Mouse (Mus musculus): Measurements from ENCODE around the gene Slc33a1. TPM values are rescaled to one million over a fixed set of nuclear protein-coding genes. Genes with fewer than 3 reads are reported as not detected.

Slc33a1 gene
- polyA plus RNA-seq, 1 experiment from 2014 or later: 13.2 TPM

DNA sequence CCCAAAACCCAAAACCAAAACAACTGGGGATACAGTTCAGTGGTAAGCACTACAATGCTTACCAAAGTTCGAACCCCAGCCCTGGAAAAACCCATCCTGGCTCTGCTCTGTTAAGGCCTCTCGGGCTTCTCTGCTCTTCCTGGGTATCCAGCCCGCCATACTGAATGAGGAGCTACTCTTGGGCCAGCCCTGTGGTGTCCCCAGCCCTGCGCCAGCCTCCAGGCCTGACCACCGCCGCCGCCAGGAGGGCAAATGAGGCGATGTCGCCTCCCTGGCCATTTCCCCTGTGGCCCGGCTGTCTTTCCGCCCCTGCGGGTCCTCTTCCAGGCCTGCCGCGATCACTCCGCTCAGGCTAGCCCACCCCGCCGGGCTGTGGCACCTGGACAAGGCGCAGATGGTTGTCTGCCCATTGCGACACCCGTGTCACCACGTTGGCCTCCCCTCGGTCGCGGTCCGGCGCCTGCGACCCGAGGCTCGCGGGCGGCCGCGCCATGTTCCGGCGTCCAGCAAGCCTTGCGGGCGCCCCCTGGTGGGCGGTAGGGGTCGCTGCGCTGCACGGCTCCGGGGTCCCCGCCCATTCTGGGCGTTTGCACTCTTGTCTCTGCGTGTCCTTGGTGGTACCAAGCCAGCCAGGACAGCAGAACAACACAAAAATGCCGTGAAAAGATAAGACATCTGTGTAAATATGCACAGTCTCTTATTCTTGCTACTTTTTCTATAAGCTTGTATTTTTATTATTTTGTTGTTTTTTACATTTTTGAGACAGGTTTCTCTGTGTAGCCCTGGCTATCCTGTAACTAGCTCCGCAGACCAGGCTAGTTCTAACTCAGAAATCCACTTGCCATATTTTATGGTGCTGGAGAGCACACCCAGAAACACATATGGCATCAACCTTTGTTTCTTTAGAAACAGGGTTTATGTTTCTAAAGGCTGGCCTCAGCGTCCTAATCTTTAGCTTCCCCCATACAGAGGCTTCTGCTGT, 35.4 kb downstream of the Slc33a1 start, which contains the start of gene E130311K13Rik:
Gene E130311K13Rik, minus strand, starts transcription at position 595 of the 982 bp plus-strand sequence.
- H3K4me1 ChIP-seq: peaks cover 10% of the 10 kb centered on the region
- H3K27ac ChIP-seq: peak within 1 kb of the TSS; percentile 95
- H3K9me3 ChIP-seq: no peaks in the 10 kb centered on the region
- peak within 1 kb of the TSS; percentile 61 for H3K4me3 ChIP-seq
- peak; percentile 86 for DNase-seq (ENCODE audit: extremely low spot score, low spot score)
- no peaks in the 10 kb centered on the region for H3K36me3 ChIP-seq (replicated peaks)
- WGBS: 5% methylated on average over 48 of the region's 48 CpGs
- no peaks in the 10 kb centered on the region for H3K27me3 ChIP-seq (ENCODE audit: poor library complexity, severe bottlenecking)

DNA sequence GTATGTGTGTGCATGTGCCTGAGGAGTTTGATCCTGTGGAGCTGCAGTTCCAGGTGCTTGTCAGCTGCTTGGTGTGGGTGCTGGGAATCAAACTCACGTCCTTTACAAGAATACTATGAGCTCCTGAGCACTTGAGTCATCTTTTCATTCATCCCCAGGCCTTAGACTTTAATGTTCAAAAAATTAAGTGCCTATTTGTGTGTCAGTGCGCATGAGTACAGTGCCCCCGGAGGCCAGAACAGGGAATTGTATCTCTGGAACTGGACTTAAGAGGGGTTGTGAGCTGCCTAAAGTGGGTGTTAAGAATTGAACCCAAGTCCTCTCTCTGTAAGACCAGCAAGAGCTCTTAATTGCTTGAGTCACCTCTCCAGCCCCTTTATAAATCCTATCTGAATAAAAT, 44.9 kb downstream of the Slc33a1 start:
- H3K27me3 ChIP-seq (ENCODE audit: poor library complexity, severe bottlenecking): no peaks in the 10 kb centered on the region
- H3K9me3 ChIP-seq: no peaks in the 10 kb centered on the region
- H3K4me3 ChIP-seq: no peak overlapping the region
- H3K36me3 ChIP-seq (replicated peaks): no peaks in the 10 kb centered on the region; the same call in 1 of the 2 replicates
- no peaks in the 10 kb centered on the region for H3K4me1 ChIP-seq
- no peak overlapping the region for H3K27ac ChIP-seq
- WGBS: 65% methylated on average over 3 of the region's 3 CpGs
- DNase-seq (ENCODE audit: extremely low spot score, low spot score): no peak

DNA sequence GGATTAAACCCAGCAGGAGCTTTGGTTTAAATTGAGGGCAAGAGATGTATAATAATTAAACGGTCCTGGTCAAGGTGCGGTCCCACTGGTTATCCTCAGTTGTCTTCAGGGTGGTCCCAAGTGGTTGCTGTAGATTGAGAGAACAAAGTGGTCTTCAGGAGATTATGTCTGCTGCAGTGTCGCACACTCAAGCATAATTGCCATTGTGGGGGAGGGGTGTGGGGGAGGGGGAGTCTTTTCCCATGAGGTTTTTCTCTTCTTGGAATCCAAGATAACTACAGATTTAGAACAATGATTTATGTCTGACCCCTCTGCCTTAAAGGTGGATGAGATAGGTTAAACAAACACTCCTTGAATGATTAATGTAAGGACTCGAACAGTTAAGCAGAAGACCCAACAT, 54.3 kb downstream of the Slc33a1 start:
- Histone ChIP-seq H3K9me3 (no peaks in the 10 kb centered on the region), H3K27ac (no peak overlapping the region), H3K27me3 (ENCODE audit: poor library complexity, severe bottlenecking) (no peaks in the 10 kb centered on the region), H3K36me3 (replicated peaks) (no peaks in the 10 kb centered on the region), H3K4me3 (no peak overlapping the region), H3K4me1 (peaks cover 3% of the 10 kb centered on the region)
- no peak for DNase-seq (ENCODE audit: extremely low spot score, low spot score)
- WGBS: 91% methylated on average over 4 of the region's 4 CpGs

DNA sequence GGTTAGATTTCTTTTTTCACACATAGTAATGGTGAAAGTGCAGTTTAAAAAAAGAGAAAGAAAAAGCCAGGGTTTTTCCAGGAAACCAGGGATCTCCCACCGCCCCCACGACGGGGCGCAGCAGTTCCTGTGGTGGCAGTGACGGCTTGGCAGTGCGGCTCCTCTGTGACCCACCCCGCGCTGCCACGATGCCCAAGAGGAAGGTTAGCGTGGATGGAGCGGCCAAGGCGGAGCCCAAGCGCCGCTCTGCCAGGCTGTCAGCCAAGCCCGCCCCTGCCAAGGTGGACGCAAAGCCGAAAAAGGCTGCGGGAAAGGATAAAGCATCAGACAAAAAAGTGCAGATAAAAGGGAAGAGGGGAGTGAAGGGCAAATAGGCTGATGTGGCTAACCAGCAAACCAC, 59.3 kb downstream of the Slc33a1 start:
- peak overlapping the region; percentile 82 for H3K27ac ChIP-seq
- DNase-seq (ENCODE audit: extremely low spot score, low spot score): no peak
- 1% methylated on average over 18 of the region's 18 CpGs for WGBS
- peaks cover 37% of the 10 kb centered on the region for H3K4me1 ChIP-seq
- no peaks in the 10 kb centered on the region for H3K36me3 ChIP-seq (replicated peaks)
- H3K27me3 ChIP-seq (ENCODE audit: poor library complexity, severe bottlenecking): no peaks in the 10 kb centered on the region
- H3K4me3 ChIP-seq: peak overlapping the region; percentile 51
- no peaks in the 10 kb centered on the region for H3K9me3 ChIP-seq

DNA sequence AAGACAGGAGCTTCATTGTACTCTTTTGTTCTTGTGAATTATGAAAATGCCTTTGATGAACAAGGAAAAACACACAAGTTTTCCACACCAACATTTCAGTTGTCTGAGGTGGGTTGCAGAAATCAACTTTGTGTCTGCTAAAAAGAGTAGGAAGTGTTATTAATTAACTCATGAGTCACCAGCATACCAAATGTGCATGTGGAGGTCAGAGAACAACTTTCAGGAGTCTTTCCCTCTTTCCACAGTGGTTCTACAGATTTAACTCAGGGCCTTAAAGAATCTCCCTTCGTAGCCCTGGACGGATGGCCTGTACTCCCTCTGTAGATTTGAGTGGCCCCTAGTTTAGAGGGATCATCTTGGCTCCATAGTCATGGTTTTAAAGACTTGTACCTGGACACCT, 60.4 kb downstream of the Slc33a1 start:
- peaks cover 47% of the 10 kb centered on the region for H3K4me1 ChIP-seq
- no peak overlapping the region for H3K4me3 ChIP-seq
- H3K9me3 ChIP-seq: no peaks in the 10 kb centered on the region
- DNase-seq (ENCODE audit: extremely low spot score, low spot score): no peak
- WGBS: 61% methylated on average over 2 of the region's 2 CpGs
- no peaks in the 10 kb centered on the region for H3K27me3 ChIP-seq (ENCODE audit: poor library complexity, severe bottlenecking)
- peak overlapping the region; percentile 61 for H3K27ac ChIP-seq
- H3K36me3 ChIP-seq (replicated peaks): no peaks in the 10 kb centered on the region

DNA sequence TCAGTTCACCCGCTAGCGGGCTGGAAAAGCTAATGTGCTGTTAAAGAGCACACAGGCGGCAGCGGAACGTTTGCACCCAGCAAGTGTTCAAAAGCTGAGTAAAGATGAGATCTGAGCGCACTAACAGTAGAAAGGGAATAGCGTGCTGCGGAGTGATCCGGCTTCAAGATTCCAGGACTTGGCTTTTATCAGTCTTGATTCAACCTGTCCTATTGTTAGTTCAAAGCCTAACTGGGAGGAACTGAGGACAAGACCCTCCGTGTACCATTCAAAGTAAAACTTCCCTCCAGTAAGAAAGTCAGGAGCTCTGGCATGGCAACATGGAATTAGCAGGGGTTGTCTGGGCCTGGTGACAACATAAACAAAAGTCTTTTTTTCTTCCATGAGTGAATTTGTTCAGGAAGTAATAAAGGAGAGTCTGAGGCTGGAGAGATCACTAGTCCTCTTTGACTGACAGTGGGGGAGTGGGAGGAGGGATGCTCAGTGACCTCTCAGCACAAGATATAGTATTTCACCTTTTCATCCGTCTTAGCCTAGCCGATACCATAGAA, 64.5 kb downstream of the Slc33a1 start:
- peak overlapping the region; percentile 85 for H3K4me3 ChIP-seq
- peak overlapping the region; percentile 97 for H3K27ac ChIP-seq

DNA sequence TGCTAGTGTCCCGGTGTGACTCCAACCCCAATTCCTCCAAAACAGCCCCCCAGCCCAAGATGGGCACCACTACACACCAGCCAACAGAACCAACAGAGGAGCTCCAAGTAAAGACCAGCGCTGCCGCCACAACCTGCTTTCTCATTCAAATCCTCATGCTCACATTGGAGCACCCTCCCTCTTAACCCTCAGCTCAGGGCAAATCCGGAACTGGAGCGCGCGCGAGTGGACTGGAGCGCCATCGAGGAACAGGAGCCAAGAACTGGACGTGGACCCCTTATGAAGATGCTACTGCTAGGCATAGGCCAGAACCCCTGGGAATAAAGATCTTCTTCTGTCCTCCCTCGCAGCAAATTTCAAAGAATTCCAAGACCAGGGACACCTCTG, 65.3 kb downstream of the Slc33a1 start, which contains the start of gene Plch1:
Gene Plch1, minus strand, starts transcription at position 164 of the 387 bp plus-strand sequence.
- Histone ChIP-seq H3K27me3 (ENCODE audit: poor library complexity, severe bottlenecking) (no peaks in the 10 kb centered on the region), H3K27ac (peak within 1 kb of the TSS; percentile 97), H3K4me1 (peaks cover 75% of the 10 kb centered on the region), H3K4me3 (peak within 1 kb of the TSS; percentile 85), H3K9me3 (no peaks in the 10 kb centered on the region), H3K36me3 (replicated peaks) (peaks cover under 1% of the 10 kb centered on the region; the same call in 1 of the 2 replicates)
- WGBS: 0% methylated on average over 12 of the region's 12 CpGs
- peak; percentile 89 for DNase-seq (ENCODE audit: extremely low spot score, low spot score)

More for the DNA sequence above, 64.5 kb downstream of the Slc33a1 start:
- Histone ChIP-seq H3K36me3 (replicated peaks) (no peaks in the 10 kb centered on the region), H3K27me3 (ENCODE audit: poor library complexity, severe bottlenecking) (no peaks in the 10 kb centered on the region), H3K4me1 (peaks cover 75% of the 10 kb centered on the region), H3K9me3 (no peaks in the 10 kb centered on the region)
- DNase-seq (ENCODE audit: extremely low spot score, low spot score): peak; percentile 59
- WGBS: 1% methylated on average over 12 of the region's 12 CpGs

DNA sequence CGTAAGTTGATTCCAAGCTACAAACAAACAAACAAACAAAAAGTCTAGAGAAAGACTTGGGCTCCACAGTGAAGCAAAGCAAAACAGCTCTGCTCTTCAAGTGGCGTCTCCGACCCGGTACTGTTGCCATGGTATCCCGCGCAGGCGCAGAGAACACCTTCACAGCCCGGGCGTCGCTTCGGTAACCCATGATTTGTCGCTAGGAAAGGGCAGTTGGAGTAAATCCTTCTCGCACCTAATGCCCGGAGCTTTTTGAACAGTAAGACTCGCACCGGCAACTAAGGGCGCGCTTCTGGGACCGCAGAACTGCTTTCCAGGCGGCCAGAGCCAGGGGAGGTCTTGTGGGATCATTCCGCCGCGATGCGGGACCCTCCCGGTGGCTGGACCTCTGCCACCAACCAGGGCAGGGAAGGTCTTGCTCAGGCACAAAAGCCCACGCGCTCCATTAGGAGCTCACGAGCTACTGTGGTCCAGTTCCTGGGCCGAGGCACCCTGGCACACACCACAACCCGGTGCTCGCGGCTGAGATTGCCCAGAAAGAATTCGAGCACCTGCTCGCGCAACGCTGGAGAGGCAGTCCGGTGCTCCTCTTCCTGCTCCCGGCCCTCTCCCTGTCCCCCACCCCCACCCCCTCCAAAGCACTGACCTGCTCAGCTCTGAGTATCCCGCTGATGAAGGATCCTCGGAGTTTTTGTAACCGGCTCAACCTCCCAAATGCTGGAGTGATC, 65.8 kb downstream of the Slc33a1 start:
- under 1% methylated on average over 41 of the region's 41 CpGs for WGBS
- Histone ChIP-seq H3K4me1 (peaks cover 76% of the 10 kb centered on the region), H3K27ac (peak overlapping the region; percentile 97), H3K36me3 (replicated peaks) (peaks cover 5% of the 10 kb centered on the region), H3K4me3 (peak overlapping the region; percentile 85), H3K9me3 (no peaks in the 10 kb centered on the region), H3K27me3 (ENCODE audit: poor library complexity, severe bottlenecking) (no peaks in the 10 kb centered on the region)
- DNase-seq (ENCODE audit: extremely low spot score, low spot score): peak; percentile 89

DNA sequence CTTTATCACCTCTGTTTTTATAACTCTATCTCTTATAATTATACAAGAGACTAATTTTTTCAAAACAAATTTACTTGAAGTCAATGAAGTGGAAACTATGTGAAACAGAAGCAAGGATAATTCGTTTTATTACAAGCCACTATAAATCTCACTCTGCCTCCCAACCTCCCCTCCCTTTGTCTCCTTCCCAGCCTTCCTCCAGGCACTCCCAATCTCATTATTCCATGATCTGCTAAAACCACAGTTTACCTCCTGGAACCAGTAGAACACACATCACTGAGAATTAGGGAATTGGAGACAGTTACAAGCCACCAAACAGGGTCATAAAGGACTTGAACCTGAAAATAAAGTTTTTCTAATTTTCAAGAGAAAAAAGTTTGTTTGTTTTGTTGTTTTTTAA, 67.4 kb downstream of the Slc33a1 start:
- Histone ChIP-seq H3K9me3 (no peaks in the 10 kb centered on the region), H3K27ac (peak overlapping the region; percentile 97), H3K4me3 (peak overlapping the region; percentile 85), H3K36me3 (replicated peaks) (peaks cover 7% of the 10 kb centered on the region), H3K4me1 (peaks cover 84% of the 10 kb centered on the region), H3K27me3 (ENCODE audit: poor library complexity, severe bottlenecking) (no peaks in the 10 kb centered on the region)
- DNase-seq (ENCODE audit: extremely low spot score, low spot score): no peak
- 25% methylated on average over 1 of the region's 1 CpGs for WGBS

DNA sequence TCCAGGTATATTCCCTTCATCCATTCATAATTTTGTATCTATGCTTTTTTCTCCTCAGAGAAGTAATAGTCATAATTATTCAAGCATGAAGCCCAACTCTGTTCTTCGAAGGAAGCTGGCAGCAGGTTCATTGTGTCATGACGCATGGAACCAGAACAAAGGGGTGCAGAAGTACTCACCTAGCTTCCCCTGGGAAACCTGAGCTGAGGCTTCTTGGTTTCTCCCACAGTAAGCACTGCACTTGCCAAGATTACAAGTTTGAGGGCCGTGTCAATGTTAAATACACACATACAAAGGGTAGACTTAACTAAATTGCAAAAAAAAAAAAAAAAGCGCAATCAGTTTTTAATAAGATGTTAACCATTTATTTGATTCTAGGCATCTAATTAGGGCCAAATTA, 68.3 kb downstream of the Slc33a1 start:
- Histone ChIP-seq H3K36me3 (replicated peaks) (peaks cover 9% of the 10 kb centered on the region), H3K27me3 (ENCODE audit: poor library complexity, severe bottlenecking) (no peaks in the 10 kb centered on the region), H3K4me3 (peak overlapping the region; percentile 85), H3K27ac (peak overlapping the region; percentile 97), H3K4me1 (peaks cover 76% of the 10 kb centered on the region), H3K9me3 (no peaks in the 10 kb centered on the region)
- 47% methylated on average over 4 of the region's 4 CpGs for WGBS
- no peak for DNase-seq (ENCODE audit: extremely low spot score, low spot score)

DNA sequence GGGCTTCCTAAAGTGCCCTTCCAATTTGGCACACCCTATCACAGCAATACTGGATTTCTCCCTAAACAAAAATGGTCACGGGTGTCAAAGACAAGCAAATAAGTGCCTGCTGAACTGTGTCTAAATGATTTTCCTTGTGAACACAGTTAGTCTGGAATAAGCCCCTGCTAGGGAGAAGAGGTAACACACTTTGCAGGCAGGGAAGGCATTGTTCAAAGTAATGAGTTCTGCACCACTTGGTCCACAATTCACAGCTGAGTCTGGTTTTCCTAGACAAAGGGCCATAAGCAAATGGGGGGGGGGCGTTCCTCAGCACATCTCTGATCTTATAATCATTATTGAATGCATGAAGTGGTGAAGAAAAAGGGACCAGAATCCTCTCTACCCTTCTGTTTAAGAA, 68.8 kb downstream of the Slc33a1 start:
- no peaks in the 10 kb centered on the region for H3K27me3 ChIP-seq (ENCODE audit: poor library complexity, severe bottlenecking)
- peaks cover 70% of the 10 kb centered on the region for H3K4me1 ChIP-seq
- H3K36me3 ChIP-seq (replicated peaks): peaks cover 14% of the 10 kb centered on the region
- H3K4me3 ChIP-seq: peak overlapping the region; percentile 85; the same call in 1 of the 2 replicates
- peak overlapping the region; percentile 97 for H3K27ac ChIP-seq
- WGBS: 29% methylated on average over 2 of the region's 2 CpGs
- peak; percentile 18 for DNase-seq (ENCODE audit: extremely low spot score, low spot score)
- no peaks in the 10 kb centered on the region for H3K9me3 ChIP-seq

DNA sequence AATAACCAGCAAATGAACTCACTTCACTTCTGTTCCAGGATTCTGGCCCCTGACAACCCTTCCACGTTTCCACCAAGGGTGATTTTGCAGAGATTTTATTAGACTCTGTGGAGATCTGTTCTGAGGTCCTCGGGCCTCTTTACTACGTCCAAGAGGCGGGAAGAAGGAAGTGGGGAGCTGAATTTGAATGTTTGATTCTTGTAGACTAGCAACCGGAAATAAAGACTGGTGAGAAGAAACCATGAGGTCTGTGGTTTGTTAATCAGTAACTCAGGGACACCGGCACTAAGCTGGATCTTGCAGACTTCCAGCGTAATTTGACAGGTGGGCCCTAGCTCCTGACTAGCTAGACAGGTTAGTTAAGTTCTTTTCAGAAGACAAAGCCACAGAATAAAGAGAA, 70.9 kb downstream of the Slc33a1 start:
- Histone ChIP-seq H3K36me3 (replicated peaks) (peaks cover 29% of the 10 kb centered on the region), H3K4me1 (peaks cover 55% of the 10 kb centered on the region), H3K4me3 (no peak overlapping the region), H3K27me3 (ENCODE audit: poor library complexity, severe bottlenecking) (no peaks in the 10 kb centered on the region), H3K9me3 (no peaks in the 10 kb centered on the region), H3K27ac (peak overlapping the region; percentile 44)
- no peak for DNase-seq (ENCODE audit: extremely low spot score, low spot score)
- 81% methylated on average over 7 of the region's 7 CpGs for WGBS

All from forebrain, embryonic 10.5 days (tissue).